Mouse (Mus musculus): Measurements from ENCODE around the gene Krtap27-1.

DNA sequence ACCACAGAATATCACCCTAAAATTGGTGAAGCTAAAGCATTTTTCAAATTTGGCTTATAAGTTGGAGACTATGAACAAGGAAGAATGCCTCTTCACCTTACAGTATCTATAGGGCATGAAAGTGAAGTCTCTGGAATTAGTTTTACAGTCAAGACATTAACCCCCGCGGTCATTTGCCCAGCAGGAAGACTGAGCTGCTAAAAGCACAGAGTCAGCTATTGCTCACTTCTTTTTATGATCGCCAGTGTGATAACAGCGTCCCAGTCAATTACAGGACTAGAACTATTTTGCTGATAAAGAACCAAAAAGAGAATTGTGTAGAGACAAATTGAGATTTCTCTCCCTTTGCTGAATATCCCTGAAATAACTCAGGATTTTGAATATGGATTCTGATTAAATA, 24.8 kb upstream of the Krtap27-1 start:
- TF ChIP-seq CTCF (IDR thresholded peaks at IDR 0.05; ENCODE audit: borderline replicate concordance, control insufficient read depth, extremely low read depth, insufficient read depth, low read length, poor library complexity) (no peak), POLR2A (IDR thresholded peaks at IDR 0.05; ENCODE audit: control insufficient read depth, extremely low read depth, insufficient read depth, low read length, poor library complexity) (no peak)
